Mouse (Mus musculus) NIH3T3 (cell line): Measurements from ENCODE around the gene Gm5580.
"Not testable (repeated sequence)": the region's sequence is repeated elsewhere in the genome, so short reads cannot be mapped to it uniquely, and the experiment has no call there.

Experiments used
- DNase-seq: peaks from one replicate; pipeline ENCODE4 v3.0.0-alpha.2; 2012; ENCODE audit warnings: low read depth

Gm5580 gene

DNA sequence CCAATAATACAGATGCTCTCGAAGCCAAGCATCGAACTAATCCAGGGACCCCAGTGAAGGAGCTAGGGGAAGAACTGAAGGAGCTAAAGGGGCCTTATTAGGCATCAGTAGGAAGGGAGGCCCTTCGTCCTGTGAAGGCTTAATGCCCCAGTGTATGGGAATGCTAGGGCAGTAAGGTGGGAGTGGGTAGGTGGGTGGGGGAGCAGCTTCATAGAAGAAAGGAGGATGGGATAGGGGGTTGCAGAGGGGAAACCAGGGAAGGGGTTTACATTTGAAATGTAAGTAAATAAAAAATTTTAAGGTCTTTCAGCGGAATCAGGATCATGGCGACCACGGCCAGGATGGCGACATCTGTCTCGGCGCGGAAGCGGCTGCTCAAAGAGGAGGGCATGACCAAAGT is at the start of gene Gm5580:
TSS of gene Gm5580 (plus strand) at position 301 of the 400 bp plus-strand sequence.
- not testable (repeated sequence) for DNase-seq

DNA sequence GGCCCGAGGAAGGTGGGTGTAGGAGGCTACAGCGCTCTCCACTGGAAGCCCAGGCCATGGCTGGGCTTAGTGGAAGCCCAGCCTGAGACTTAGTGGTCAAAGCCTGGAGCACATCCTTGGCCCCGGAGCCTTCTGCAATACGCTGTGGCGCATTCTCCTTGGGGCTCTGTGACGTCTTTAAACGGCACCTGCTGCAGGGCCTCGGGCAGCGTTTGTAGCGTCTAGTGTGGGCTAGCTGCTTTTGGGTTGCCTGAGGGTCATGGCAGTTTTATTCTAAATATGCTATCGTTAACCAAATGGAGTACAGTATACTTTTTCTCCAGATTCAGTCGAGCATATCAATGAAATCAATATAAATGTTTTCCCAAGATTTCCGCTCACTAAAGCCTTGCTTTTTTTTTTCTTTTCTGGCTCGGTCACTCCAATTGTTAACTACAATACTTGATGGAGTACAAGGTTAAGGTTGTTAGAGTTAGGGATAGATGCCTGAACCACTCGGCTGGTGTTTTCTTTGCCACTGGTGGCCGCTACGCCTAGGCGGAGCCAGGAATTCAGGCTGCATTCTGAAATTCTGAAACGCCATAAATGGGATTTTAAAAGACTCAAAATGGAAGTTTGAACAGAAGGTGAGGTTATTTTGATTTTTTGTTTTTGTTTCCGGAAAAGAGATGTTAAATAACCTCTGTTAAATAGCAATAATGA is 44.5 kb upstream of the Gm5580 start, which contains the start of gene Olfr212:
TSS of gene Olfr212 (plus strand) at position 215 of the 702 bp plus-strand sequence.
- not testable (repeated sequence) for DNase-seq

DNA sequence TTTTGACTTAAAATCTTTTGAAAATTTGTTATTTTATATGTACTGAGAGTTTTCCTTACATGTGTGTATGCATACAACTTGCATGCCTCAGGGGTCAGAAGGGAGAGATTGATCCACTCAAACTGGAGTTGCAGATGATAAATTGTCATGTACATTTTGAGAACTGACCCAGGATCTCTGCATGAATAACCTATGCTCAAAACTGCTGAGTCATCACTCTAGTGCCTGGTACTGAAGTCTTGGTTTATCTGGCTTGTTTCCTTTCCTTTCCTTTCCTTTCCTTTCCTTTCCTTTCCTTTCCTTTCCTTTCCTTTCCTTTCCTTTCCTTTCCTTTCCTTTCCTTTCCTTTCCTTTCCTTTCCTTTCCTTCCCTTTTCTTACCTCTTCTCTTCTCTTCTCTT is 36.1 kb upstream of the Gm5580 start:
- DNase-seq = no peak

DNA sequence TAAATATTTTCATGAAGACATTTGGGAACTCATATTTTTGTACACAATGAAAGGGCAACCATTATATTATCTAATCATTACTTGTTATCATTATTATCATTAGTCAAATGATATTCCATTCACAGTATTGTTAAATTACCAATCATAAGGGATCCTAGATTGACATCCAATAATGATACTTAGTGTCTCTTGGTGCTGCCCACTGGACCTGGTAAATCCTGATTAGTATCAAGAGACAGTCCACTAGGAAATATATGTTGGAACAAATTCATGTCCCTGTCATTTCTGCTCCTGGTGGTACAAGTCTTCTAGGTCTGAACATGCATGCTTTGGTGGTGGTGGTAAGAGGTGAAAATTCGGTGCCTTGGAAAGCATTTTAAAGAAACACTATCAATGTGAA is 12.8 kb upstream of the Gm5580 start, which contains the start of gene Olfr213:
TSS of gene Olfr213 (plus strand) at position 301 of the 400 bp plus-strand sequence.
- no peak for DNase-seq

DNA sequence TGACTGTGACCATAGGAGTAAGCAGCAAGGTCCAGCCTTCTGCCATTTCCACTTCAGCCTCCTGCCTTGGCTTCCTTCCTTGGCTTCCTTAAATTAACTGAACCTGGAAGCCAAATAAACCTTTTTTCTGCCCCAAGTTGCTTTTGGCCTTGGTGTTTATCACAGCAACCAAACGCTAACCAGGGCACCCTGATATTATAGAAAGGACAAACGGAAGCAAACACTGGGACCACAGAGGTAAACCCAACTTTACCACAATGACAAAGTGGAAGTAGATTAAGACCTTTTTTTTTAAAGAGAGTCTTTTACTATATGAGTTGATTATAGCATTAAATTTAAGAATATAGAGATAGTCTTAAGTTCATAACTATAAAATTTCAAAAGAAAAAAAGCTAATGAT is 8.4 kb upstream of the Gm5580 start:
- DNase-seq = no peak

DNA sequence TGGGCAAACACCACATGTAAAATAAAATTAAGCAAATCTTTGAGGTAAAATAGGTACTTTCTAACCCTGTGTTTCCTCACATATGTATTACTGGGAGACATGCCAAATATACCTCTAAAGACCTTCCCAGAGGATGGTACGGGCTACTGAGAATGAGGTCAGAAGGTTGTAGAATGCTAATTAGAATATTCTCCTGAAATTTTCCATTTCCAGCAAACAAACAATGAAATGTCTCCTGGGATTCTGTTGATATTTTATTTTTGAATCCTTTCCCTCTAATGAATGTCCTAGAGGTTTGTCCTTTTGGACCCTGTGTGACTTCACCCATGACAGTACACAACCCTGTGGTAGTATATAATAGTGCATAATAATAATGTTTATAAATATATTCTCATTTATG is 3.0 kb downstream of the Gm5580 start, which contains the start of gene Olfr214:
TSS of gene Olfr214 (plus strand) at position 301 of the 400 bp plus-strand sequence.
- DNase-seq = no peak

DNA sequence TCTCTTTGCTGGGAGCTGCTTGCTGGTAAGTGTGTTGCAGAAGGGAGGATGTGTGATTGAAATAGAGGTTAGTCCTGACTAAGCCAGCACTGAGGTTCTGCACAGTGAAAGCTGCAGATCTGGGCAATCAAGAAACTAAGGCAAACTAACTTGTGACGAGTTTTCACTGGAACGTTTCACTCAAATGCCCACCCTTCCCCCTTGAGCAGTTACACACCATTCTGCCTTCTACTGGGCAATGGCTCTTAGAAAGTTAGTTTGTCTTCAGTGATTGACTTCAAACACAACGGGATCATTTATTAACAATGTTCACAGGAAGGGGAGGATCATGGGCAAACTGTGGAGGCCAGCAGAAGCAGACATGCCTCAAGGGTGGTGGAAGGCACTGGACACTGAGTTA is 4.0 kb downstream of the Gm5580 start:
- no peak for DNase-seq

DNA sequence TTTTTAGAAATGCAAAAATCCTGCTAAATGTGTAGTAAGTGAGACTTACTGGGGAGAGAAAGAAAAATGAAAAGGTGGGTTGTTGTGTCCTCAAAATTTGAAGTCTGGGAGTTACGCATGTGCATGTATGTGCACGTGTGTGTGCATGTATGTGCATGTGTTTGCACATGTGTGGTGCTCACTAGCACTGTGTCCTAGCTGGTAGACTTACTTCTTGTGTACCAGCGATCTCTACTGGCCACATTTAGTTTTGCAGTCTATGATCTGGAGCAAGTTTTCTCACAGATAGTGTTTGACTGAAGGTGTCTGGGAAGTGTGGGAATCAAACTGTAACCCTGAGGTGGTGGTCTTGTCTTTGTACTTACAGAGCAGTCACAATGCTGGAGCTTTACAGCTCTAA is 18.9 kb downstream of the Gm5580 start:
- peak; percentile 72 for DNase-seq

DNA sequence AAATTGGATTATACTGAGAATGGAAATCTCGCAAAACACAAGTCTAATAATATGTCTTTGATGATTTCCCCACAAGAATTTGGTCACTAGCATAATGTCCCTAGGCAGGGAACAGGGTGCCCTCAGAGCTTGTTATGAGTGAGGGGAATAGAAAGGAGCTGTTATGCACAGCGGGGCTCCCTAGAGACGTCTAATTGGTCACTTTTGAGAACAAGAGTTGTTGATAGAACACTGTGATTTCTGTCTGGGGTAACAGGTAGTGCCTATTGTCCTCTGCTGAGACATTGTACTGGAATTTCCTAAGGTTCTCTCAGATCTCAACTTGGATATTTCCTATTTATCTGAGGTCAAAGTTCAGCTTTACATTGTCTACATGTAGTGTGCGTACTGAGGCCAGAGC is 33.2 kb downstream of the Gm5580 start, which contains the start of gene Olfr215:
TSS of gene Olfr215 (minus strand) at position 101 of the 400 bp plus-strand sequence.
- no peak for DNase-seq

DNA sequence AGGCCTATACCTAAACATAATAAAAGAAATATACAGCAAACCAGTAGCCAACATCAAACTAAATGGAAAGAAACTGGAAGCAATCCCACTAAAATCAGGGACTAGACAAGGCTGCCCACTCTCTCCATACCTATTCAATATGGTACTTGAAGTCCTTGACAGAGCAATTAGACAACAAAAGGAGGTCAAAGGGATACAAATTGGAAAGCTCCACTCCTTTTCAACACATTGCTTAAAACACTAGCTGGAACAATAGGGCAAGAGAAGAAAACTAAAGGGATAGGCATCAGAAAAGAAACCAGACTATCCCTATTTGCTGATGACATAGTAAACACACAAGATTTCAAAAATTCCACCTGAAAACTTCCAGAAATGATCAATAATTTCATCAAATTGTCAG is 50.0 kb downstream of the Gm5580 start:
- not testable (repeated sequence) for DNase-seq
